Mouse (Mus musculus) megakaryocyte, embryonic 14.5 days (primary cell): ENCODE data around the gene Rrp1.

Experiments
- FLI1 ChIP-seq: IDR thresholded peaks from 2 replicates; pipeline ENCODE4 v1.6.1; 2012; ENCODE audit warnings: low read length, inconsistent platforms, mixed read lengths
- GATA1 ChIP-seq: IDR thresholded peaks from 3 replicates; pipeline ENCODE4 v1.6.1; 2012; ENCODE audit warnings: mixed read lengths, low read length, inconsistent platforms, borderline replicate concordance

GRCm38 (mm10) chr10:78390982-78391470 is 21.8 kb downstream of the Rrp1 start:
- TF ChIP-seq FLI1 (no peak), GATA1 (no peak)
